Mouse (Mus musculus): Measurements from ENCODE around the gene Hoxa6. TPM values are rescaled to one million over a fixed set of nuclear protein-coding genes. Genes with fewer than 3 reads are reported as not detected.

The Hoxa6 gene
- total and polyA plus RNA-seq, 3 experiments: not detected

GRCm38 (mm10) chr6:52219234-52219942 is 10.9 kb upstream of the Hoxa6 start:
- no peak overlapping the region for H3K9ac ChIP-seq (ENCODE audit: control insufficient read depth, low read depth, low read length, poor library complexity, severe bottlenecking)
- H3K27ac ChIP-seq (ENCODE audit: control insufficient read depth, low read depth, low read length): no peak overlapping the region
- no peaks in the 10 kb centered on the region for H3K36me3 ChIP-seq (ENCODE audit: control insufficient read depth in 1 of 2, insufficient read depth in 2 of 2, low read length in 2 of 2)
- H3K4me1 ChIP-seq (ENCODE audit: control insufficient read depth in 1 of 2, insufficient read depth in 2 of 2, low read length in 2 of 2): no peaks in the 10 kb centered on the region
- no peak for TF ChIP-seq MXI1 (IDR thresholded peaks at IDR 0.05; ENCODE audit: low read depth, low read length)
- TF ChIP-seq JUND (IDR thresholded peaks at IDR 0.05; ENCODE audit: low read depth, low read length): no peak
- no peaks in the 10 kb centered on the region for H3K9me3 ChIP-seq (replicated peaks; ENCODE audit: insufficient read depth, low read length)
- H3K27me3 ChIP-seq (ENCODE audit: control insufficient read depth in 1 of 2, insufficient read depth in 2 of 2, low read length in 2 of 2): no peaks in the 10 kb centered on the region
- H3K4me3 ChIP-seq (ENCODE audit: control insufficient read depth in 1 of 2, insufficient read depth in 1 of 2, low read depth in 2 of 2, low read length in 2 of 2): no peak overlapping the region
- H3K79me2 ChIP-seq (ENCODE audit: control insufficient read depth, insufficient read depth, low read length, poor library complexity): no peaks in the 10 kb centered on the region
- no peak for DNase-seq (ENCODE audit: low read depth, low spot score)

DNA sequence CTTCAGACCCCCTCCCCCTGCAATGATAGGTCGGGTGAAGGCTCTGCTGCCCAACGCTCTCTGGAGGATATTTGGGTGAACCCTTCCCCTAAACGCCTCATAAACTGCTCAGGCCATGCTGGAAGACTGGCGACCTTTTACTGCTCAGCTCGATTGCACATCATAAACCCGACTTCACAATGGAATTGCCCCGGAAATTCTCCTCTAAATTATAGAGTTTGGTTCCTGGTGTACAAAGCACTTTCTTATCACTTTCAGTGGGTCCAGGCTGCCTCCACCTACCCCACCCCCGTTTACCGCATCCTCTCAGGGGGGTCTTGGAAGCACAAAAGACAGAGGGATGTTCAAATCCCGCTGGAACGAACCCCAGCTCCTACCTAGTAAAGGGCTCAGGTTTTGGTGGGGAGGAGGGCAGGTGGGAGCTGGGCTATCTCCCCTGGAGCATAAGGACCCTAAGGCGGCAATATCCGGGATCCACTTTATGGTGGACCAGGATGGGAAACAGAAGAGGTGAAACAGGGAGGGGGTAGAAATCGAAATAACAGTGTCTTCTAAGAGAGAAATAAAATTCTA is 10.2 kb upstream of the Hoxa6 start:
- H3K27me3 ChIP-seq (ENCODE audit: control insufficient read depth in 1 of 2, insufficient read depth in 2 of 2, low read length in 2 of 2): no peaks in the 10 kb centered on the region

DNA sequence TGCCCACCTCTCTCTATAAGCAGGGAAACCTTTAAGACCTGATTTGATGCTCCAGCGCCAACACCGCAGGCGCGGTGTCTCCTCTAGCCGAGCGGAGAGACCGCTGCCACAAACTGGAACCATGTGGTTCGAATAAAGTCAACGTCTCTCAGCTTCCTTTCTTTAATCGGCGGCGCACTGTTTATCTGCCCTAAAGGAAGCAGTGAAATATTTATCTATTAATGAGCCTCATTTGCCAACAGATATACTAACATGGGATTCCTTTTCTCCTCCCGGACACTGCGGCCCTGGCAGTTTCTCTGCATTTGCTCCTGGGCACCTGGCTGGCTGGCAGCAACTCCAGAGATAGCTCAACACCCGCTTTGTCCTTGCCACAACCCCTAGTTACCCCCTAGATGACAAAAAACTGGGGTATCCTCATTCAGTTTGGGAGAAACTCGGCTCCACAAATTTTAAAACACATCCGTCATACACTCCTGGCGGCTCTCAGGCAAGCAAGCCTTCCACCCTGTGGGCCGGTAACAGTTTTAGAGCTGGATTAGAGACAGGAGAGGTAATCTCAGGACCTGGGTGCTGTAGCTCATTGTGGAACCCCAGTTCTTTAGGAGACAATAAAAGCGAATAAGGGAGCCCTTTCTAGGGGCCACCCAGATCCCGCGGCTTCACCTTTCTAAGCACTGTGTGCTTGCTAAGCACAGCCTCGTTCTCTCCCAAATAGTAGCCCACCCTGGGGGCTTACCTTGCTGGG is 9.5 kb upstream of the Hoxa6 start:
- no peak for DNase-seq (ENCODE audit: low read depth, low spot score)
- no peaks in the 10 kb centered on the region for H3K27me3 ChIP-seq (ENCODE audit: control insufficient read depth in 1 of 2, insufficient read depth in 2 of 2, low read length in 2 of 2)
- no peak overlapping the region for H3K4me3 ChIP-seq (ENCODE audit: control insufficient read depth in 1 of 2, insufficient read depth in 1 of 2, low read depth in 2 of 2, low read length in 2 of 2)
- no peak overlapping the region for H3K9ac ChIP-seq (ENCODE audit: control insufficient read depth, low read depth, low read length, poor library complexity, severe bottlenecking)
- H3K79me2 ChIP-seq (ENCODE audit: control insufficient read depth, insufficient read depth, low read length, poor library complexity): no peaks in the 10 kb centered on the region
- H3K4me1 ChIP-seq (ENCODE audit: control insufficient read depth in 1 of 2, insufficient read depth in 2 of 2, low read length in 2 of 2): no peaks in the 10 kb centered on the region
- H3K27ac ChIP-seq (ENCODE audit: control insufficient read depth, low read depth, low read length): no peak overlapping the region
- H3K36me3 ChIP-seq (ENCODE audit: control insufficient read depth in 1 of 2, insufficient read depth in 2 of 2, low read length in 2 of 2): no peaks in the 10 kb centered on the region
- no peaks in the 10 kb centered on the region for H3K9me3 ChIP-seq (replicated peaks; ENCODE audit: insufficient read depth, low read length)
- TF ChIP-seq TBP (IDR thresholded peaks at IDR 0.05; ENCODE audit: low read depth, low read length): no peak
- TF ChIP-seq ZKSCAN1 (IDR thresholded peaks at IDR 0.05; ENCODE audit: low read depth, low read length): no peak
- TF ChIP-seq MXI1 (IDR thresholded peaks at IDR 0.05; ENCODE audit: low read depth, low read length): no peak
- TF ChIP-seq MEF2A (IDR thresholded peaks at IDR 0.05; ENCODE audit: extremely low read depth, insufficient replicate concordance, low read depth, low read length, poor library complexity, severe bottlenecking): no peak

More for the DNA sequence above, 10.2 kb upstream of the Hoxa6 start:
- no peak for TF ChIP-seq NRF1 (IDR thresholded peaks at IDR 0.05; ENCODE audit: insufficient read depth, low read depth, low read length, poor library complexity, severe bottlenecking)
- TF ChIP-seq GATA1 (IDR thresholded peaks at IDR 0.05; ENCODE audit: low read depth, low read length): no peak
- TF ChIP-seq TBP (IDR thresholded peaks at IDR 0.05; ENCODE audit: low read depth, low read length): no peak
- no peak for TF ChIP-seq ZMIZ1 (IDR thresholded peaks at IDR 0.05; ENCODE audit: low read depth, low read length)
- no peak for TF ChIP-seq UBTF (IDR thresholded peaks at IDR 0.05; ENCODE audit: borderline replicate concordance, insufficient read depth, low read depth, low read length)
- TF ChIP-seq BHLHE40 (IDR thresholded peaks at IDR 0.05; ENCODE audit: borderline replicate concordance, low read depth, low read length): no peak
- no peak for TF ChIP-seq ZKSCAN1 (IDR thresholded peaks at IDR 0.05; ENCODE audit: low read depth, low read length)
- TF ChIP-seq ZC3H11A (IDR thresholded peaks at IDR 0.05; ENCODE audit: low read depth, low read length): no peak
- no peak for TF ChIP-seq CTCF (IDR thresholded peaks at IDR 0.05 in 2 of 3, conservative IDR thresholded peaks at IDR 0.05 in 1 of 3; ENCODE audit: control insufficient read depth in 1 of 3, insufficient read depth in 1 of 3, low read depth in 2 of 3, low read length in 3 of 3, poor library complexity in 1 of 3, severe bottlenecking in 1 of 3)
- no peak for TF ChIP-seq EP300 (IDR thresholded peaks at IDR 0.05; ENCODE audit: low read depth in 1 of 2, low read length in 2 of 2)
- no peak for TF ChIP-seq ZNF384 (IDR thresholded peaks at IDR 0.05; ENCODE audit: low read depth, low read length)
- no peak for TF ChIP-seq MAFK (IDR thresholded peaks at IDR 0.05; ENCODE audit: borderline replicate concordance, low read depth, low read length)
- no peak for TF ChIP-seq TAL1 (IDR thresholded peaks at IDR 0.05; ENCODE audit: low read length)
- no peak for TF ChIP-seq ETS1 (IDR thresholded peaks at IDR 0.05; ENCODE audit: low read depth, low read length)
- Histone ChIP-seq H3K4me3 (ENCODE audit: control insufficient read depth in 1 of 2, insufficient read depth in 1 of 2, low read depth in 2 of 2, low read length in 2 of 2) (no peak overlapping the region), H3K79me2 (ENCODE audit: control insufficient read depth, insufficient read depth, low read length, poor library complexity) (no peaks in the 10 kb centered on the region), H3K36me3 (ENCODE audit: control insufficient read depth in 1 of 2, insufficient read depth in 2 of 2, low read length in 2 of 2) (no peaks in the 10 kb centered on the region), H3K27ac (ENCODE audit: control insufficient read depth, low read depth, low read length) (no peak overlapping the region), H3K9ac (ENCODE audit: control insufficient read depth, low read depth, low read length, poor library complexity, severe bottlenecking) (no peak overlapping the region), H3K4me1 (ENCODE audit: control insufficient read depth in 1 of 2, insufficient read depth in 2 of 2, low read length in 2 of 2) (no peaks in the 10 kb centered on the region), H3K9me3 (replicated peaks; ENCODE audit: insufficient read depth, low read length) (no peaks in the 10 kb centered on the region)
- no peak for DNase-seq (ENCODE audit: low read depth, low spot score)

All from MEL (cell line).